Mouse (Mus musculus): Measurements from ENCODE around the gene Acsl1.

GRCm38 (mm10) chr8:46552441-46552765 lies 81.6 kb downstream of the Acsl1 start:
- no peak for TF ChIP-seq MAZ (IDR thresholded peaks at IDR 0.05; ENCODE audit: low read depth, low read length)
- TF ChIP-seq MAX (IDR thresholded peaks at IDR 0.05; ENCODE audit: low read length) = no peak
- no peak for TF ChIP-seq EP300 (IDR thresholded peaks at IDR 0.05; ENCODE audit: low read depth in 1 of 2, low read length in 2 of 2)
